Mouse (Mus musculus): ENCODE data around the gene B230104I21Rik. TPM values are rescaled to one million over a fixed set of nuclear protein-coding genes. Genes with fewer than 3 reads are reported as not detected.

Gene B230104I21Rik
- total RNA-seq, 2 experiments from 2014 or later, result 0.56 TPM; not detected in 1

GRCm38 (mm10) chr4:154328431-154328830 lies 7.5 kb upstream of the B230104I21Rik start:
- no peak overlapping the region for H3K4me3 ChIP-seq
- no peak for DNase-seq (ENCODE audit: low spot score in 2 of 2)
- H3K27ac ChIP-seq, result no peak overlapping the region
- TF ChIP-seq CTCF (conservative IDR thresholded peaks at IDR 0.05), result no peak

GRCm38 (mm10) chr4:154328836-154329235 lies 7.1 kb upstream of the B230104I21Rik start:
- 0 out of 2 replicates have a peak overlapping the region, but pooled peaks have one; percentile 25 for H3K27ac ChIP-seq
- H3K4me3 ChIP-seq, result no peak overlapping the region
- DNase-seq (ENCODE audit: low spot score in 2 of 2), result peak; percentile 72 to 81
- TF ChIP-seq CTCF (conservative IDR thresholded peaks at IDR 0.05), result peak; percentile 98

GRCm38 (mm10) chr4:154330001-154330400 lies 5.9 kb upstream of the B230104I21Rik start:
- no peak for TF ChIP-seq CTCF (conservative IDR thresholded peaks at IDR 0.05)
- H3K4me3 ChIP-seq, result no peak overlapping the region
- no peak overlapping the region for H3K27ac ChIP-seq
- DNase-seq (ENCODE audit: low spot score in 2 of 2), result no peak

GRCm38 (mm10) chr4:154331271-154331670 lies 4.7 kb upstream of the B230104I21Rik start:
- Histone ChIP-seq H3K4me3 (no peak overlapping the region), H3K27ac (no peak overlapping the region)
- DNase-seq (ENCODE audit: low spot score in 2 of 2), result no peak
- no peak for TF ChIP-seq CTCF (conservative IDR thresholded peaks at IDR 0.05)

GRCm38 (mm10) chr4:154333300-154333699 lies 2.6 kb upstream of the B230104I21Rik start:
- TF ChIP-seq CTCF (conservative IDR thresholded peaks at IDR 0.05), result no peak
- DNase-seq (ENCODE audit: low spot score in 2 of 2), result no peak
- H3K27ac ChIP-seq, result peak overlapping the region; percentile 48; the same call in 1 of the 2 replicates
- H3K4me3 ChIP-seq, result no peak overlapping the region

- TF ChIP-seq CTCF (conservative IDR thresholded peaks at IDR 0.05), result no peak
- Histone ChIP-seq H3K4me3 (no peak overlapping the region; the same call in 1 of the 2 replicates), H3K27ac (peak overlapping the region; percentile 85; the same call in 1 of the 2 replicates)
- no peak for DNase-seq (ENCODE audit: low spot score in 2 of 2)
Measured at GRCm38 (mm10) chr4:154334699-154335402, 1.1 kb upstream of the B230104I21Rik start.

- no peak for DNase-seq (ENCODE audit: low spot score in 2 of 2)
- no peak for TF ChIP-seq CTCF (conservative IDR thresholded peaks at IDR 0.05)
- no peak overlapping the region for H3K4me3 ChIP-seq
- H3K27ac ChIP-seq, result peak overlapping the region; percentile 85
Measured at GRCm38 (mm10) chr4:154336650-154337049, 723 bp downstream of the B230104I21Rik start.

- no peak for TF ChIP-seq CTCF (conservative IDR thresholded peaks at IDR 0.05)
- Histone ChIP-seq H3K4me3 (no peak overlapping the region), H3K27ac (no peak overlapping the region)
- no peak for DNase-seq (ENCODE audit: low spot score in 2 of 2)
Measured at GRCm38 (mm10) chr4:154346731-154347522, 11.0 kb downstream of the B230104I21Rik start.

- Histone ChIP-seq H3K27ac (peak overlapping the region; percentile 23; the same call in 1 of the 2 replicates), H3K4me3 (no peak overlapping the region)
- TF ChIP-seq CTCF (conservative IDR thresholded peaks at IDR 0.05), result no peak
- DNase-seq (ENCODE audit: low spot score in 2 of 2), result no peak
Measured at GRCm38 (mm10) chr4:154348197-154348786, 12.4 kb downstream of the B230104I21Rik start.

GRCm38 (mm10) chr4:154352246-154352645 lies 16.3 kb downstream of the B230104I21Rik start:
- TF ChIP-seq CTCF (conservative IDR thresholded peaks at IDR 0.05), result no peak
- Histone ChIP-seq H3K4me3 (no peak overlapping the region), H3K27ac (no peak overlapping the region)
- DNase-seq (ENCODE audit: low spot score in 2 of 2), result no peak

GRCm38 (mm10) chr4:154355408-154355807 lies 19.5 kb downstream of the B230104I21Rik start:
- no peak overlapping the region for H3K4me3 ChIP-seq
- H3K27ac ChIP-seq, result no peak overlapping the region

GRCm38 (mm10) chr4:154358370-154358769 lies 22.4 kb downstream of the B230104I21Rik start:
- no peak for DNase-seq (ENCODE audit: low spot score in 2 of 2)
- peak overlapping the region; percentile 28; the same call in 1 of the 2 replicates for H3K27ac ChIP-seq
- TF ChIP-seq CTCF (conservative IDR thresholded peaks at IDR 0.05), result no peak
- no peak overlapping the region for H3K4me3 ChIP-seq

More at GRCm38 (mm10) chr4:154355408-154355807, 19.5 kb downstream of the B230104I21Rik start:
- TF ChIP-seq CTCF (conservative IDR thresholded peaks at IDR 0.05), result peak; percentile 62
- DNase-seq (ENCODE audit: low spot score in 2 of 2), result no peak

- TF ChIP-seq CTCF (conservative IDR thresholded peaks at IDR 0.05), result no peak
- H3K4me3 ChIP-seq, result no peak overlapping the region
- H3K27ac ChIP-seq, result no peak overlapping the region; the same call in 1 of the 2 replicates
- no peak for DNase-seq (ENCODE audit: low spot score in 2 of 2)
Measured at GRCm38 (mm10) chr4:154358816-154359215, 22.9 kb downstream of the B230104I21Rik start.
